Mouse (Mus musculus): ENCODE results near the gene Herc6.
A peak's percentile ranks its signal among the peaks of the same experiment; 100 is the strongest.
"Not testable (repeated sequence)": the region's sequence is repeated elsewhere in the genome, so short reads cannot be mapped to it uniquely, and the experiment has no call there.

Herc6 gene

GRCm38 (mm10) chr6:57580881-57581548 is at the start of gene Herc6:
TSS of gene Herc6 (plus strand) at chr6:57581000.
- DNase-seq (ENCODE audit: extremely low spot score, low read depth, low spot score), result no peak

GRCm38 (mm10) chr6:57531011-57531410 is 49.8 kb upstream of the Herc6 start:
- no peak for DNase-seq (ENCODE audit: extremely low spot score, low read depth, low spot score)

GRCm38 (mm10) chr6:57531441-57531840 is 49.4 kb upstream of the Herc6 start:
- DNase-seq (ENCODE audit: extremely low spot score, low read depth, low spot score), result no peak

GRCm38 (mm10) chr6:57532022-57532421 is 48.8 kb upstream of the Herc6 start:
- DNase-seq (ENCODE audit: extremely low spot score, low read depth, low spot score), result no peak

GRCm38 (mm10) chr6:57533410-57533809 is 47.4 kb upstream of the Herc6 start:
- no peak for DNase-seq (ENCODE audit: extremely low spot score, low read depth, low spot score)

GRCm38 (mm10) chr6:57534231-57534610 is 46.6 kb upstream of the Herc6 start:
- no peak for DNase-seq (ENCODE audit: extremely low spot score, low read depth, low spot score)

GRCm38 (mm10) chr6:57534611-57535286 is 46.1 kb upstream of the Herc6 start:
- peak; percentile 14 for DNase-seq (ENCODE audit: extremely low spot score, low read depth, low spot score)

- DNase-seq (ENCODE audit: extremely low spot score, low read depth, low spot score), result peak; percentile 99
These were observed 45.3 kb upstream of the Herc6 start, which contains the start of gene Ppm1k for GRCm38 (mm10) chr6:57535386-57535936. TSS of gene Ppm1k (minus strand) at chr6:57535468.

GRCm38 (mm10) chr6:57535971-57536669 is 44.7 kb upstream of the Herc6 start:
- peak; percentile 2 for DNase-seq (ENCODE audit: extremely low spot score, low read depth, low spot score)

GRCm38 (mm10) chr6:57537887-57538286 is 42.9 kb upstream of the Herc6 start:
- no peak for DNase-seq (ENCODE audit: extremely low spot score, low read depth, low spot score)

- no peak for DNase-seq (ENCODE audit: extremely low spot score, low read depth, low spot score)
These were observed 39.8 kb upstream of the Herc6 start for GRCm38 (mm10) chr6:57540950-57541498.

- no peak for DNase-seq (ENCODE audit: extremely low spot score, low read depth, low spot score)
These were observed 39.0 kb upstream of the Herc6 start for GRCm38 (mm10) chr6:57541737-57542335.

- not testable (repeated sequence) for DNase-seq (ENCODE audit: extremely low spot score, low read depth, low spot score)
These were observed 37.2 kb upstream of the Herc6 start for GRCm38 (mm10) chr6:57543591-57543990.

GRCm38 (mm10) chr6:57544866-57545265 is 35.9 kb upstream of the Herc6 start:
- DNase-seq (ENCODE audit: extremely low spot score, low read depth, low spot score), result no peak

- DNase-seq (ENCODE audit: extremely low spot score, low read depth, low spot score), result no peak
These were observed 29.5 kb upstream of the Herc6 start for GRCm38 (mm10) chr6:57551211-57551796.

- no peak for DNase-seq (ENCODE audit: extremely low spot score, low read depth, low spot score)
These were observed 22.9 kb upstream of the Herc6 start for GRCm38 (mm10) chr6:57557796-57558317.

- DNase-seq (ENCODE audit: extremely low spot score, low read depth, low spot score), result no peak
These were observed 17.3 kb upstream of the Herc6 start for GRCm38 (mm10) chr6:57563454-57563853.

GRCm38 (mm10) chr6:57565452-57565851 is 15.3 kb upstream of the Herc6 start:
- DNase-seq (ENCODE audit: extremely low spot score, low read depth, low spot score), result no peak

- DNase-seq (ENCODE audit: extremely low spot score, low read depth, low spot score), result no peak
These were observed 13.2 kb upstream of the Herc6 start for GRCm38 (mm10) chr6:57567630-57568029.
